Mouse (Mus musculus): ENCODE data around the gene Wdtc1.

- TF ChIP-seq CTCF (IDR thresholded peaks at IDR 0.05): peak; percentile 3; the same call in 1 of the 2 replicates
- no peak for TF ChIP-seq POLR2A (IDR thresholded peaks at IDR 0.05; ENCODE audit: insufficient read depth, low read depth, low read length)
Observed at GRCm38 (mm10) chr4:133397299-133397698, 44.0 kb upstream of the Wdtc1 start.

Data from heart, adult 2 months (tissue).